Mouse (Mus musculus): ENCODE results near the gene Sptb. TPM values are rescaled to one million over a fixed set of nuclear protein-coding genes. Genes with fewer than 3 reads are reported as not detected.

The Sptb gene
- total RNA-seq, 4 experiments from 2014 or later = 167 to 183 (median 176) TPM

- DNase-seq (ENCODE audit: low spot score in 2 of 2) = no peak
These were observed 101.3 kb downstream of the Sptb start for GRCm38 (mm10) chr12:76608997-76609565.

- no peak for DNase-seq (ENCODE audit: low spot score in 2 of 2)
These were observed 102.1 kb downstream of the Sptb start for GRCm38 (mm10) chr12:76608241-76608640.

GRCm38 (mm10) chr12:76605837-76606236 is 104.5 kb downstream of the Sptb start:
- no peak for DNase-seq (ENCODE audit: low spot score in 2 of 2)

- DNase-seq (ENCODE audit: low spot score in 2 of 2) = no peak
These were observed 105.8 kb downstream of the Sptb start for GRCm38 (mm10) chr12:76604546-76604945.

- DNase-seq (ENCODE audit: low spot score in 2 of 2) = no peak
These were observed 106.6 kb downstream of the Sptb start for GRCm38 (mm10) chr12:76603779-76604178.

- no peak for DNase-seq (ENCODE audit: low spot score in 2 of 2)
These were observed 112.0 kb downstream of the Sptb start for GRCm38 (mm10) chr12:76598196-76598928.

- no peak for DNase-seq (ENCODE audit: low spot score in 2 of 2)
These were observed 112.7 kb downstream of the Sptb start for GRCm38 (mm10) chr12:76597577-76598100.

- DNase-seq (ENCODE audit: low spot score in 2 of 2) = peak; percentile 34 to 61
These were observed 113.9 kb downstream of the Sptb start for GRCm38 (mm10) chr12:76596292-76597023.

GRCm38 (mm10) chr12:76595830-76596229 is 114.5 kb downstream of the Sptb start:
- DNase-seq (ENCODE audit: low spot score in 2 of 2) = no peak

- no peak for DNase-seq (ENCODE audit: low spot score in 2 of 2)
These were observed 115.8 kb downstream of the Sptb start for GRCm38 (mm10) chr12:76594556-76594955.

- DNase-seq (ENCODE audit: low spot score in 2 of 2) = peak; percentile 71 to 83
These were observed 116.5 kb downstream of the Sptb start for GRCm38 (mm10) chr12:76593839-76594322.

- DNase-seq (ENCODE audit: low spot score in 2 of 2) = no peak
These were observed 117.1 kb downstream of the Sptb start for GRCm38 (mm10) chr12:76593254-76593653.

GRCm38 (mm10) chr12:76592213-76592612 is 118.1 kb downstream of the Sptb start:
- DNase-seq (ENCODE audit: low spot score in 2 of 2) = peak in 1 of 2 experiments; percentile 25

- DNase-seq (ENCODE audit: low spot score in 2 of 2) = no peak
These were observed 119.3 kb downstream of the Sptb start for GRCm38 (mm10) chr12:76591037-76591436.

- DNase-seq (ENCODE audit: low spot score in 2 of 2) = no peak
These were observed 120.8 kb downstream of the Sptb start for GRCm38 (mm10) chr12:76589531-76589930.

- DNase-seq (ENCODE audit: low spot score in 2 of 2) = no peak
These were observed 123.0 kb downstream of the Sptb start for GRCm38 (mm10) chr12:76587357-76587756.

- no peak for DNase-seq (ENCODE audit: low spot score in 2 of 2)
These were observed 125.3 kb downstream of the Sptb start for GRCm38 (mm10) chr12:76585028-76585427.

GRCm38 (mm10) chr12:76583454-76583853 is 126.9 kb downstream of the Sptb start:
- no peak for DNase-seq (ENCODE audit: low spot score in 2 of 2)

- no peak for DNase-seq (ENCODE audit: low spot score in 2 of 2)
These were observed 127.5 kb downstream of the Sptb start for GRCm38 (mm10) chr12:76582841-76583240.

- no peak for DNase-seq (ENCODE audit: low spot score in 2 of 2)
These were observed 128.2 kb downstream of the Sptb start for GRCm38 (mm10) chr12:76582139-76582538.

- DNase-seq (ENCODE audit: low spot score in 2 of 2) = no peak
These were observed 130.5 kb downstream of the Sptb start for GRCm38 (mm10) chr12:76579806-76580205.

GRCm38 (mm10) chr12:76578465-76578864 is 131.9 kb downstream of the Sptb start:
- DNase-seq (ENCODE audit: low spot score in 2 of 2) = no peak
